Mouse (Mus musculus) gastrocnemius, postnatal 4 days (tissue): ENCODE data around the gene Dennd2c. TPM values are rescaled to one million over a fixed set of nuclear protein-coding genes. Genes with fewer than 3 reads are reported as not detected.

Source experiments
- DNase-seq, 2 experiments: peaks; one replicate each; pipeline ENCODE4 v3.0.0; 2021 to 2022; ENCODE audit warnings: low spot score in 2 of 2, mixed read lengths in 2 of 2
- long read RNA-seq, 2 experiments: library from polyadenylated mRNA; stranded (forward); transcript quantifications; one replicate each; pipeline ENCODE4 v2.0.0; 2021
- total RNA-seq, 2 experiments: library from RNA; stranded (reverse); gene quantifications; 2 replicates each; pipeline ENCODE4 v1.2.3; 2021

The Dennd2c gene
- 10 to 100 TPM; 14.6 to 16.0 TPM for total RNA-seq
- long read RNA-seq, experiment 1, partial matches to known transcripts, result 4 of 17 reads
- long read RNA-seq, experiment 1, other reads (novel, unspliced or antisense), result 13 of 17 reads
- long read RNA-seq, experiment 2, full-length matches to known transcripts, result 3 of 18 reads
- long read RNA-seq, experiment 2, partial matches to known transcripts, result 6 of 18 reads
- long read RNA-seq, experiment 2, other reads (novel, unspliced or antisense), result 9 of 18 reads

DNA sequence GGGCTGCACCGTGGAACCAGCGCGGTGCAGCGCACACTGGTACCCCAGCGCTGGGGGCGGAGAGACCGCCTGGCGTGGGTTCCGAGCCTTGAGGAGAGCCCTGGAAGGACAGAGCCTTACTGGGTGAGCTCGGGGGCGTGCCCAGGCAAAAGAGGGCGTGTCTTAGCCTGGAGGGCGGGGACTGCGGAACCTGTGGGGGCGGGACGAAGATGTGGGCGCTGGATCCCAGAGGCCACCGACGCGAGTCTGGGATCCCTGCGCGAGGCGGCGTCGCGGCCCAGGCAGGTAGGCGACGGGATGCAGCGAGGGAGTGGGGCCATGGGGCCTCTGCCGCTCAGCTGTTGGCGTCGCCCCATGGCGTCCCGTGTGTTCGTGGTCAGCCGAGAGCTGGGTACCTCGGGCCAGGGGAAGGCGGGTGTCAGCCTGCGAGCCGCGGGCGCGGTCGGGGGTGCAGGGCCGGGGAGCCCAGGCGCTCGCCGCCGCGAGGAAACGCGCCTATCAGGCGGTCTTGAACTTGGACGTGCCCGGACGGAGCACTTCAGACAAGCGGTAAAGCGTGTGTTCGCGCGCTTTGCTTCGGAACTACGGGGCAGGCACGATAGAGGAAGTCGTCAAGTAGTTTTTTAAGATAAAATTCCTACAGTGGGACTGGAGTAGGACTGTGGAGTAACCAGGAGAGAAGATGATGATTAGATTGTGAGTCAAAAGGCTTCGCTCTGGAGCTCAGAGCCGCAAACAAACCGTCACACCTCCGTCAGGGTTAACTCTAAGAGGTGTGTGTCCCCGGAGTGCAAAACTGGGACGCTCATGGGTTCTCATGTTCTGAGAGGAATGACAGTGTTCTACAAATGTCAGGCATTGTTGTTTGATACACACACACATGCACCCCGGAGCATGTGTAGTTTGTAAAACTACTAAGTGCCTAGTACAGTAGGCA, at the start of gene Dennd2c:
Gene Dennd2c, plus strand, starts transcription at position 151 of the 937 bp plus-strand sequence.
- DNase-seq, result peak; percentile 90 to 94

DNA sequence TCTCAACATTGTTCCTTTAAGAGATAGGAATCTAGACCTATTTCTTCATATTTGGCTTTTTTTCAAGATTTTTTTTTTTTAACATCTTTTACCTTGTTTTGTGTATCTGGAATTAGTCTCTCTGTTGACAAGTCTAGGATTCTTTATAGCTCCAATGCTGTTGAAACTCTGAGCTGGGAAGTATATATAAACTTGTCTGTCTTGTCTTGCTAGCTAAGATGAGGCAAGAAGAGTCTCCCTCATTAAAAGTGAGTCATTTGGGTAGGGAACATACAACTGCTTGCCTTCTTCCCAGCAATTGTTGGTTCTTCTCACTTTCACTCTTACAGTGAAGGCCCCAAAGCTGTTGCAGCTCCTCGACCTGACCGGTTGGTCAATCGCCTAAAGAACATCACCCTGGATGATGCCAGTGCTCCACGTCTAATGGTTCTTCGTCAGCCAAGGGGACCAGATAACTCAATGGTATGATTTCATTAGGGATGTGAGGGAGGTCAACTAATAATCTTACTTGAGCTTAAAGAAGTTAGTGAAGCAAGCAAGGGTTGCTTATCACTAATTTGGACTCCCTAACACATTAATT, 46.3 kb upstream of the Dennd2c start:
- no peak for DNase-seq

DNA sequence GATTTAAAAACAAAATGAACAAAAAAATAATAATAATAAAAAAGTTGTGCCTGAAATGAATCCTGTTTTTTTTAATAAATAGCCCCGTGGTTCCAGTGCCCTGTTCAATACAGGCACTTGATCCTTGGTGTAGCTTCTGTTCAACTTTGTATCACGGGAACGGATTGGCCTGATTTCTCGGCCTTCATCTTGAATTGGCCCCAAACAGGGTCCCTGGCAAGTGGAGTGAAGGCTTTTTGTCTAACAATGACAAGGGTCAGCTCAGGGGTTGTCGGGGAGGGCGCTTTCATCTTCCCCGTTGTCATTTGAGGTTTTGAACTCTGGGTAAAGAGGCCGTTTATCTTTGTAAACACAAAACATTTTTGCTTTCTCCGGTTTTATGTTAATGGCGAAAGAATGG, 44.7 kb upstream of the Dennd2c start:
- peak in 1 of 2 experiments; percentile 18 for DNase-seq

DNA sequence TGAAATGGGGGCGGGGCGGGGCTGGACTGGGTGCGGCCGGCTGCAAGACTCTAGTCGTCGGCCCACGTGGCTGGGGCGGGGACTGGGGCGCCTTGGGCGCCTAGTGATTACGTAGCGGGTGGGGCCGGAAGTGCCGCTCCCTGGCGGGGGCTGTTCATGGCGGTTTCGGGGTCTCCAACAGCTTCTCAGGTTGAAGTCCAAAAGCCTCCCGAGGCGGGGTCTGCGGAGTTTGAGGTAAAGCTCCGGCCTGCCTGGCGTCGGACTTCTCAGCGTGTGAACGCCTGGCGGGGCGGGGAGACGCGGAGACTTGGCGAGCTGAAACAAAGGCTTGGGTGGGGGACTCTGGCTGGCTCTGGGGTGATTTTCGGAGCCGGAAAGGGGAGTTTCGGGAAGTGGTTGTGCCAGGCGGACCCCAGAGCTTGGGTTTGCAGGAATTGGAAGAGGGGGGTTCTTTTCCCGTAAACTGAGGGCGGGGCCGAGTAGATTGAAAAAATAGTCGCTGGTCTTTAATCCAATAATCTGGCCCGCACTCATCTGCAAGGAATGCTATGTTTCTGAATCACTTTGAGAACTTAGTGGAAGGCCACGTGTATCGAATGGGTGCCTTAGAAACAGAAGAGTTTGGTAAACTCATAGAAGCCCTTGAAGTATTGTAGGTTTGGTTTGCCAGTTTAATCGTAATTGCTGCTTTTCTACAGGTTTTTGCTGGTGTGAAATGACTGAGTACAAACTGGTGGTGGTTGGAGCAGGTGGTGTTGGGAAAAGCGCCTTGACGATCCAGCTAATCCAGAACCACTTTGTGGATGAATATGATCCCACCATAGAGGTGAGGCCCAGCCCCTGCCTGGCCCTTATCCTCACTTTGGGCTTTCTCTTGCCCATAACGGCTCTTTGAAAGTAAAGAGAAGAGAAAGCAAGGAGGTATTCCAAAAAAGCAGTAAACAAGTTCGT, 43.9 kb upstream of the Dennd2c start, which contains the start of gene Nras:
Gene Nras, plus strand, starts transcription at position 79 of the 951 bp plus-strand sequence.
- peak; percentile 95 to 97 for DNase-seq

GRCm38 (mm10) chr3:103066927-103067326, 35.5 kb upstream of the Dennd2c start:
- no peak for DNase-seq

DNA sequence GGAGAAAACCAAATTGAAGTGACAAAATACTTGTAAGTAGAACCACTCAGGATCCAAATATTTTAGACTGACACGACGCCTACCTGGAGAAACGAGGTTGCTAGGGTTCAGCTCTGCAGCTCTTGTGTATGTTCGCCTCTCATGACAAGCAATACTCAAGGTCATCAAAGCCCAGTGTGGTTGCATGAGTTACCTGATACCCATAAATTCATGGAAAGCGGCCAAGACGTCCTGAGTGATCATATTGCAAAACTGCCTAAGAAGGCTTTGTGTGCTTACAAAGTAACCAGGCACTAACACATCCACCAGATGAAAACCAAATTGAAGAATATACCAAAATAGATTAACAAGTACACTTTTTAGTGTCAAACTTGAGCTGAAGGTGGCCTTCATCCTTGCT, 33.4 kb upstream of the Dennd2c start:
- no peak for DNase-seq

- no peak for DNase-seq
Measured at GRCm38 (mm10) chr3:103073771-103074170, 28.6 kb upstream of the Dennd2c start, which contains the start of gene Ampd1. Gene Ampd1, plus strand, starts transcription at chr3:103074014.

GRCm38 (mm10) chr3:103075871-103076270, 26.5 kb upstream of the Dennd2c start:
- no peak for DNase-seq

- DNase-seq, result no peak
Measured at GRCm38 (mm10) chr3:103076476-103076875, 25.9 kb upstream of the Dennd2c start.

GRCm38 (mm10) chr3:103079301-103079700, 23.1 kb upstream of the Dennd2c start:
- no peak for DNase-seq

- no peak for DNase-seq
Measured at GRCm38 (mm10) chr3:103081051-103081450, 21.4 kb upstream of the Dennd2c start.

GRCm38 (mm10) chr3:103081861-103082453, 20.4 kb upstream of the Dennd2c start:
- no peak for DNase-seq

GRCm38 (mm10) chr3:103082761-103083160, 19.6 kb upstream of the Dennd2c start:
- DNase-seq, result no peak

- DNase-seq, result no peak
Measured at GRCm38 (mm10) chr3:103085986-103086385, 16.4 kb upstream of the Dennd2c start.

- no peak for DNase-seq
Measured at GRCm38 (mm10) chr3:103091753-103092152, 10.7 kb upstream of the Dennd2c start.

DNA sequence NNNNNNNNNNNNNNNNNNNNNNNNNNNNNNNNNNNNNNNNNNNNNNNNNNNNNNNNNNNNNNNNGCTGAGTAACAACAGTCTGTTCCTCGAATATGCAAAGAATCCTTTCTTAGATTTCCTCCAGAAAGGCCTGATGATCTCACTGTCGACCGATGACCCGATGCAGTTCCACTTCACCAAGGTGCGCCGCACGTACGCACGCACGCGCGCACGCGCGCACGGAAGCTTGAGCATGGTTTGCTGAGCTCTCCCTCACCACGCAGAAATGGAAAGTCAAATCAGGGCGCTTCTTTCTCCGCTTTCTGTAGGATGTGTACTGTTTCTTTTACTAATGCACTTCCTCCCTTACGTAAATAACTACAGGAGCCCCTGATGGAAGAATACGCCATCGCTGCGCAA, 3.7 kb upstream of the Dennd2c start:
- DNase-seq, result no peak

DNA sequence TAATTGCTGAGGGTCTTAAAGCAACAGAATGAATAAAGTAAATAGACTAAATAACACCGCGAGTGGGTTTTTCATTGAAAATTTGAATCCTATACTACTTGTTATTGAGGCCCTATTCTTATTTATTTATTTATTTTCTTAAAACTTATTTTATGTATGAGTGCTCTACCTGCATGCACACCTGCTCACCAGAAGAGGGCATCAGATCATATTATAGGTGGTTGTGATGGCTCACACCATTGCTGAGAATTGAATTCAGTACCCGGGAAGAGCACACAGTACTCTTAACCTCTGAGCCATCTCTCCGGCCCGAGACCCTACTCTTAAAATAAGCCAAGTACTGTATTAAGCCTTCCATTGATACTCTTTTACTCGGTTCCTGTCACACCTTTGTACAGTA, 2.7 kb upstream of the Dennd2c start:
- no peak for DNase-seq

- no peak for DNase-seq
Measured at GRCm38 (mm10) chr3:103100735-103101134, 1.7 kb upstream of the Dennd2c start.

DNA sequence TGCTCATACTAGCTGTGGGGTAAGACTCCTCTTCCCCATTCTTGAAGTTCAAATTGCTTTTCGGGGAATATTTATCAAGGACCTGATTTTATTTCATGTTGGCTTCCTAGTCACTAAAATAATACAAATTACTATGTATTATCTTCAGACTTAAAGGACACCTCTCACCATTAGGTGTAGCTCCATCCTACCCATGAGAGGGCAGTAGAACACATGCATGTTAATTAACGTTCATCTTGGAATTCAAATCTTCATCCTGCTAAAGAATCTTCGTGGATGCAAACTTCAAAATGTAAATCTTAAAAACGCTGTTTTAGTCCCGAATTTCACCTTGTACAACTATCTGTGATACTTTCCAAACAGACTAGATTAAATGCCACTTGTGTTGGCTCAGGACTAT, 1.2 kb upstream of the Dennd2c start:
- DNase-seq, result no peak

DNA sequence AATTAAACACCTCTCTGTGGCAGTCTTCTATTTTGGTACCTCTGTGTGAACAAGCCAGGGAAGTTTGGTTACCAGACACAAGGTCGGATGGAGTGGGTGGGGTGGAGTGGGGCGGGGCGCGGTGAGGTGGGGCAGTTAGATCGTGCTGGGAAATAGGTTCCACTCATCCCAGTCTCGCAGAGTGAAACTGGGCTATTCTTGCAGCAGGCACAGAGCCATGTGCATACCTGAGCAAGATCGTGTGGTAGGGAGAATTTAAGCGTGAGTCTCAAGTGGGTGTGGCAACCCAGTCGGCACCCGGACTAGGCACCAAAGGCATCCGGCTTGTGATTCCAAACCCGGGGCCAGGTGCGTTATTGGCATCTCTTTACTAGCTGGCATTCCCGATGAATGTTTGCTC, 495 bp upstream of the Dennd2c start:
- DNase-seq, result peak in 1 of 2 experiments; percentile 18
